Mouse (Mus musculus) midbrain, embryonic 11.5 days (tissue): ENCODE data around the gene Ssbp4. TPM values are rescaled to one million over a fixed set of nuclear protein-coding genes. Genes with fewer than 3 reads are reported as not detected.

ENCODE experiments used
- ATAC-seq: fragments of 200-750 bp; cut with Nextera tagmentation; 2 replicates; pipeline ENCODE4 v1.8.0; 2017; ENCODE audit warnings: moderate TSS enrichment, moderate library complexity; ENCODE audit not compliant: low FRiP score
- DNase-seq: peaks from one replicate; pipeline ENCODE4 v3.0.0; 2015; ENCODE audit warnings: low spot score; ENCODE audit errors: missing footprints
- H3K27ac ChIP-seq: fragments of 300-500 bp; sonication (generic); 2 replicates; pipeline ENCODE4 v1.5.1; 2014; ENCODE audit warnings: low read depth, low read length
- H3K27me3 ChIP-seq: fragments of 300-500 bp; sonication (generic); 2 replicates; pipeline ENCODE4 v1.6.1; 2014; ENCODE audit warnings: mild to moderate bottlenecking, low read length, moderate library complexity, mixed read lengths; ENCODE audit not compliant: control insufficient read depth, insufficient read depth
- H3K36me3 ChIP-seq: fragments of 300-500 bp; sonication (generic); 2 replicates; pipeline ENCODE4 v1.6.1; 2014; ENCODE audit warnings: mild to moderate bottlenecking, low read length, moderate library complexity, mixed read lengths; ENCODE audit not compliant: control insufficient read depth, insufficient read depth
- H3K4me1 ChIP-seq: fragments of 300-500 bp; sonication (generic); 2 replicates; pipeline ENCODE4 v1.6.1; 2014; ENCODE audit warnings: low read length; ENCODE audit not compliant: control insufficient read depth, insufficient read depth
- H3K4me2 ChIP-seq: fragments of 300-500 bp; sonication (generic); 2 replicates; pipeline ENCODE4 v1.6.1; 2014; ENCODE audit warnings: mild to moderate bottlenecking, moderate library complexity
- H3K4me3 ChIP-seq: fragments of 300-500 bp; sonication (generic); 2 replicates; pipeline ENCODE4 v1.5.1; 2014; ENCODE audit warnings: low read depth, low read length
- H3K9ac ChIP-seq: fragments of 300-500 bp; sonication (generic); 2 replicates; pipeline ENCODE4 v1.6.1; 2014; ENCODE audit warnings: low read length
- H3K9me3 ChIP-seq: fragments of 300-500 bp; sonication (generic); 2 replicates; pipeline ENCODE4 v1.6.1; 2016; ENCODE audit warnings: low read length; ENCODE audit not compliant: control insufficient read depth
- WGBS: fragments of 180-500 bp; shearing (Covaris S2); extraction: QIAGEN DNeasy Blood & Tissue Kit; methylation state at CpG from one replicate; pipeline ENCODE4 v1.1.7; 2014; 5-methylcytosine and 5-hydroxymethylcytosine counted together
- polyA plus RNA-seq: library from polyadenylated mRNA; unstranded; fragments of >200 nt; fragmentation: Nextera tagmentation; extraction: Ambion mirVana; gene quantifications from 2 replicates; pipeline ENCODE4 v1.2.1, GENCODE M21; 2014

Gene Ssbp4
- polyA plus RNA-seq, 1 experiment from 2014 or later, result 96.9 TPM

DNA sequence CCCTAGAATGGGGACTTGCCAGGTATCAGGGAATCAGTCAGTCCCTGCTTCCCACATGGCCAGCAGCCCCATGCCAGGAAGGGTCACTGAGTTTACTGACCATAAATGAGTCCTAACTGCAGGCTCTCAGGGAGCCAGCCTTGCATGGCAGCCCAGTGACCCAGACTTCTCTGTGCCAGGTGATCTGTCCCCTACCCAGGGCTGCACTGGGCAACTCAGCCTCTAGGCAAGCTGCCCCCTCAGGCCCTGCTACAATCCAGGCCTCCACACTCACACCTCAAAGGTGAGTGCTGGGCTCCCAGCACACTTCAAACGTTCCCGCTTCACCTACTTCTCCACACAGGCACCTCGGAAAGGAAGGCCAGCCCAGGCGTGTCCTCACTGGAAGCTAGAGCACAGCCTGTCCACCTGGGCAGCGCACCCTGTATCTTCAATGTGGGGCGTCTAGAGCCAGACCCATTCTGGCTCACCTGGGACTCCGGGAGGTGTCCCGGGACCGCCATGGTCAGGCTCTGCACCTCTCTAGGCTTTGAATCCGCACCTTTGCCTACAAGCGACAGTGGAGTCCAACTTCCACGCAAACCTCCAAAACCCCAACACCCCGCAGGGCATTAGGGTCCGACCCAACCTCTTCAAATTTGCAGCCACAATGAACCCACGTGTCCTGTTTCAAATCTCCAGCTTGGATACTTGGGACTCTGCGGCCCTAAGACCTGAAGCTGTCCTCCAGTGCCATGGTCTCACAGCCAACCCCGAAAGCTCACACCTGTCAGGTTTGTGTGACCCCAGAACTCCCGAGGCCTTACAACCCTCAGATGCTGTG, 1.7 kb downstream of the Ssbp4 start:
- no peaks in the 10 kb centered on the region for H3K36me3 ChIP-seq
- ATAC-seq (no peak), DNase-seq (no peak)
- H3K9ac ChIP-seq, result peak overlapping the region; percentile 88; the same call in 1 of the 2 replicates
- H3K4me1 ChIP-seq, result peaks cover 43% of the 10 kb centered on the region
- WGBS, result 70% methylated on average over 18 of the region's 18 CpGs
- peak overlapping the region; percentile 79 for H3K4me3 ChIP-seq
- H3K9me3 ChIP-seq, result no peaks in the 10 kb centered on the region
- no peak overlapping the region for H3K27ac ChIP-seq
- H3K27me3 ChIP-seq, result no peaks in the 10 kb centered on the region; the same call in 1 of the 2 replicates
- peak overlapping the region; percentile 92 for H3K4me2 ChIP-seq

DNA sequence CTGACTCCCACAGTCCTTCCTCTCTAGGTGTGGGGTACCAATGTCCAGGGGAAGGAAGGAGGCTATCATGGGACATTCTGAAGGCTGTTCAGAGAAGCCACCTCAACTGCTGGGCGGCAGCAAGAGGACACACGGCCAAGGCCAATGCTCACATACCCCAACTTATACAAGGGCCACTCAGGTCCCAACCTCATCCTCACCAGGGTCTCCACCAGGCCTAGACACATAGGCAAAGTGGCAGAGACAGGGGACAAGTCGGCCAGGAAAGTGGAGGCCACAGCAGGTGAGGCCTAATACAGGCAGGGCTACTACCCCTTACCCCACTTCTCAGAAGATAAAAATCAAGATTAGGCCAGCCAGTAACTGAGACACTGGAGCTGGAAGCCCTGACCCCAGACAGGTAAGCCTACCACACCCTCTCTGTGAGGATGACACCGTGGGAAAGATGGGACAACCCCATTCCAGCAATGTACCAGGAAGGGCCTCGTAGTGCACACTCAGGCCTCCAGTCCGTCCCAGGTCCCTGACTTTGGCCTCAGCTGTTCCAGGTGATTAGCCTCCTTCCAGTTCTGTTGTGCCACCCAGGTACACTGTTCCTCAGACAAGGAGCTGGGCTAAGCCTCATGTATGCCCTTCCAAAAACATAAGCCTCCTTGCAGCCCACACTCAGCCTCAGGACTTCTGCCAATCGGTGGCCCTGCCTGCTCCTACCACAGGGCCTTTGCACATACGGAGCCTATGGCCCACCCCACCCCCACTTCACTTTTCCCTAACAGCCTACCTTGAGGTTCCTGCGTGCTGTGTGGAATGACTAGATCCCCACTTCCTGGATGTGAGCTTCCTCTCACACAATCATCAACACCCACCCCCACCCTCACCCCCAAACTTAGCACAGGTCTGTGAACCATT, 2.5 kb downstream of the Ssbp4 start:
- Histone ChIP-seq H3K36me3 (no peaks in the 10 kb centered on the region), H3K27me3 (no peaks in the 10 kb centered on the region; the same call in 1 of the 2 replicates), H3K4me3 (no peak overlapping the region), H3K9me3 (no peaks in the 10 kb centered on the region), H3K27ac (no peak overlapping the region), H3K4me2 (peak overlapping the region; percentile 92; the same call in 1 of the 2 replicates), H3K4me1 (peaks cover 46% of the 10 kb centered on the region), H3K9ac (no peak overlapping the region)
- ATAC-seq (no peak), DNase-seq (no peak)
- WGBS, result 91% methylated on average over 9 of the region's 9 CpGs

DNA sequence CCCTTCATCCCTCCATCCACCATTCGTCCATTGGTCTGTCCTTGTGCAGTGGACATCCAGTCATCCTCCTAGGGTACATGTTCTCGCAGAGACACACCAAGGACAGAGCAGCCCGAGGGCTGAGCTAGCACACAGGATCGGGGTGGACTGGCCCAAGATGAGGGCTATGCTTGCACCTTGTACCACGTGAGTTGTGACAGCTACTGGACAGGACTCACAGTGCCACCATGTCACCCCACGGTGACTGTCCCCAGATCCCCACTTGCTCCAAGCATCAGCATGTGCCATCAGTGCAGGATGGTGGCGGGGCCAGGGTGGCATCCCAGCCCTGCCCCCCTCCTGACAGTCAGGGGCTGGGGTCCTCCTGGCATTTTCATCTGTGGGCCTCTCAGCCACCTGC, 4.1 kb downstream of the Ssbp4 start:
- Histone ChIP-seq H3K9ac (no peak overlapping the region), H3K36me3 (no peaks in the 10 kb centered on the region), H3K27ac (no peak overlapping the region), H3K4me3 (no peak overlapping the region), H3K9me3 (no peaks in the 10 kb centered on the region), H3K27me3 (no peaks in the 10 kb centered on the region; the same call in 1 of the 2 replicates), H3K4me2 (no peak overlapping the region), H3K4me1 (peaks cover 49% of the 10 kb centered on the region)
- 84% methylated on average over 7 of the region's 7 CpGs for WGBS
- DNase-seq, result no peak
- ATAC-seq, result no peak

DNA sequence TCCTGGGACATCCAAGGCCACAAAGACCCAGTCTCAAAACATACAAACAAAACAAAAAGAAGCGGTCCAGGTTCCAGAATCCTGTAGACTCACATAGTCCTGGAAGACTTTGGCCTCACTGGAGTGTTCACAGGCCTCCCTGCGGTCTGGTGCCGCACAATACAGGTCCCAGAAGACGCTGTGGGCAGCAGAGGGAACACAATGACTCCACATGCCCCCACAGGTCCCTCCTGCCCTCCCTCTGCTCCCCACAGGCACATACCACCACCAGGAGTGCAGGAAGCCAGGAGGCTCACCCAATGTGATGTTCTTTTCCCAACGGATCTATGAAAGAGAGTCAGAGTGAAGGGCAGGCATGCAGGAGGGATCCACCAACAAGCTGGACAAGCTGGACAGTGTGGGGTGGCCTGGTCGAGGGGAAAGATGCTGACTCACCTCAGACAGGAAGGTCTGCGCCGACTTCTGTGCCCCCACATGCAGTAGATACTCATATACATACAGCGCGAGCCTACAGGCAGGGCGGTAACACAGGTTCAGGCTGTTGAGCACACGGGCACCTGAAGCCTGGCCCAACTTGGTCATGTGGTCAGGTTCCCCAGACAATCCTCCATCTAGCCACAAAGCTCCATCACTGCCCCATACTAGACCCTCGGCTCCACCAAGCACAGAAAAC, 6.4 kb downstream of the Ssbp4 start:
- H3K27ac ChIP-seq, result no peak overlapping the region
- H3K27me3 ChIP-seq, result peaks cover under 1% of the 10 kb centered on the region; the same call in 1 of the 2 replicates
- H3K4me2 ChIP-seq, result no peak overlapping the region
- no peaks in the 10 kb centered on the region for H3K9me3 ChIP-seq
- no peak overlapping the region for H3K4me3 ChIP-seq
- H3K36me3 ChIP-seq, result no peaks in the 10 kb centered on the region
- H3K4me1 ChIP-seq, result peaks cover 50% of the 10 kb centered on the region
- WGBS, result 94% methylated on average over 13 of the region's 13 CpGs
- no peak overlapping the region for H3K9ac ChIP-seq
- no peak for ATAC-seq
- DNase-seq, result no peak

DNA sequence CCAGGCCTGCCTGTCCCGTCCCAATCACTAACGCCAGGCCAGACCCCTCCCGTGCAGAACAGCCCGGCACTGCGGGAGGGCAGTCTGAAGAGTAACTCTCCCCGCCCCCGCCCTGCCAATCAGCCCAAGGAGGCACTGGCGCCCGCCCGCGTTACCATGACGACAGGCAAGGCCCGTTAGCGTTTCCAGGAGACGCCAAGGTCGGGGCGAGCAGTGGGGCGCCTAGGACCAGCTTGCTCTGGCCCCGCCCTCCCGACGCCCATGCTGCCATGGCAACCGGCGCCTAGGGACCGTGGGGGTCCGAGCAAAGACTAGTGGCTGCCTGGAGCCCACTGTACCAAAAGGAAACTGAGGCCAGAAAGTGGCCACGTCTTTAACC, 7.4 kb downstream of the Ssbp4 start:
- peak overlapping the region; percentile 51 for H3K9ac ChIP-seq
- H3K4me1 ChIP-seq, result peaks cover 44% of the 10 kb centered on the region
- no peaks in the 10 kb centered on the region for H3K36me3 ChIP-seq

DNA sequence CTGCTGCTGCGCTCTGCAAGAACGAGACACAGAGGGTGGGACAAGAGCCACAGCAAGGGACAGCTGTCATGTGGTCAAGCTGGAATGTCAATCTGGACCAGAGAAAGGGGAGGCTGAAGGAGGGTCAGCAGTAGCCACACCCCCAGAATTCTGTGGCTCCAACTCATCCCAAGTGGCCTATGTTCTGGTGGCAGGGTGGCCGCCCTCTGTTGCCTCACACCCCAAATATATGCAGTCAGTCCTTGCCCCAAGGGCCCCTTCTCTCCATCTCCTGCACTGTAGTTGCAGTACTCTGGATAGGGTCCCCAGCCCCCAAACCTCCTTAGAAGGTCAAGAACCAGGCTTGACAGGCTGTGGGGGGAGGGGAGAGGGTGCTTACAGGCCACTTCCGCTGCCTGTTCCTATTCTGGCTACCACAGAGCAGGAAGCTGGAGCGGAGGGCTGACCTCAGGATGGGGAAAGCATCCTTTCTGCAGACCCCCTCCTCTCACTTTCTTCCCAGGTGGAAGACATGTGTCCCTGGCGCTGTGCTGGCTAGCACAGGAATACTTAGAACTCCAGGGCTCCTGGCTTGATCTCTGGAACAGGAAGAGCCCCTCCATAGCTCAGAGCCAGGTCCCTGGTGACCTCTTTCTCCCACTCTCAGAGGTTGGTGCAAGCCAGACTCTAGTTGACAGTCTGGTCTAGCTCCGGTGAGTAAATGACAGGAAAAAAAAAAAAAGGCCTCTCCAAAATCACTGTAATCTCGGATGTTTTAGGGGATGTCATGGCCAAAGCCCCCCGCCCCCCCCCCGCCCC, 8.0 kb downstream of the Ssbp4 start:
- no peaks in the 10 kb centered on the region for H3K36me3 ChIP-seq
- peak; percentile 28 for ATAC-seq
- peak overlapping the region; percentile 90 for H3K27ac ChIP-seq
- H3K27me3 ChIP-seq, result peaks cover 2% of the 10 kb centered on the region; the same call in 1 of the 2 replicates
- DNase-seq, result peak; percentile 96
- H3K9ac ChIP-seq, result peak overlapping the region; percentile 51
- 9% methylated on average over 10 of the region's 10 CpGs for WGBS
- H3K4me2 ChIP-seq, result peak overlapping the region; percentile 36
- no peaks in the 10 kb centered on the region for H3K9me3 ChIP-seq
- H3K4me1 ChIP-seq, result peaks cover 44% of the 10 kb centered on the region
- H3K4me3 ChIP-seq, result peak overlapping the region; percentile 19; the same call in 1 of the 2 replicates

More for the DNA sequence above, 7.4 kb downstream of the Ssbp4 start:
- ATAC-seq (peak; percentile 82), DNase-seq (peak; percentile 99)
- no peaks in the 10 kb centered on the region for H3K9me3 ChIP-seq
- H3K27me3 ChIP-seq, result peaks cover 2% of the 10 kb centered on the region; the same call in 1 of the 2 replicates
- H3K27ac ChIP-seq, result peak overlapping the region; percentile 90
- WGBS, result 0% methylated on average over 26 of the region's 26 CpGs
- peak overlapping the region; percentile 36 for H3K4me2 ChIP-seq
- H3K4me3 ChIP-seq, result peak overlapping the region; percentile 19; the same call in 1 of the 2 replicates

DNA sequence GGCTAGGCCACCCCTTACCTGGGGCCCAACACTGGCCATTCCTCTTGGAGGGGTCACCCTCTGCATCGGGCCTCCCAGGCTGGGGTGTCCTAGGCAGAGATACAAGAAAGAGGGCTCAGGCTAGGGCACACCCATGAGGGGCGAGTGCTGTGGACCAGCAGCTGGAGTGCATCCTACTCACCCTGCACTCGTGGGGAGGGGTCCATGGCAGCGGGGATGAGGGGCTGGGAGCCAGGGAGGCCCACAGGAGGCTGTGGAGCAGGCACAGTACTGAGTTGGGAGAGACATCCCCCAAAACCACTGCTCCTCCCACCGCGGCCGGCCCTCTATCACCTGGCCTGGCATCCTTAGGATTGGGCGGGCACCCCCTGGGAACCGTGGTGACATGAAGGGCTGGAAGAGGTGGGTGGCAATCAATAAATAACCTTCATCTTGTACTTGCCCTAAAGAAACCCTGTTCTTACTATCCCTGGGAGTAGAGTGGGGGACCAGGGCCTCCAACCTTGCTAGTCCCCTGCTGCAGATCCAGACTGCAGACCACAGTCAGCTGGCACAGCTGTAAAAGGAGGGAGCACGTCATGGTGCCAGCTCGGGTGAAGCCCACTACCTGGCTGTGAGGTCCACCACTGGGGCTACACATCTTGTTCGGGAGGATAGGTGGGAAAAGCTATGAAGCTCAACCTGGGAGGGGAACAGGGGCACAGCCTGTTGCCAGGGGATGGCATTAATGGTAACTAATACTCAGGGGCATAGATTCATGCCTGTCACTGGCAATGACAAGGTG, 9.0 kb downstream of the Ssbp4 start:
- ATAC-seq, result no peak
- H3K4me3 ChIP-seq, result no peak overlapping the region
- peak overlapping the region; percentile 90 for H3K27ac ChIP-seq
- H3K36me3 ChIP-seq, result no peaks in the 10 kb centered on the region
- H3K27me3 ChIP-seq, result peaks cover 6% of the 10 kb centered on the region; the same call in 1 of the 2 replicates
- 85% methylated on average over 12 of the region's 12 CpGs for WGBS
- no peak for DNase-seq
- H3K4me2 ChIP-seq, result no peak overlapping the region; the same call in 1 of the 2 replicates
- no peak overlapping the region for H3K9ac ChIP-seq
- H3K4me1 ChIP-seq, result peaks cover 51% of the 10 kb centered on the region
- H3K9me3 ChIP-seq, result no peaks in the 10 kb centered on the region
